Mouse (Mus musculus): ENCODE data around the gene Lims1.

- TF ChIP-seq POLR2A (IDR thresholded peaks at IDR 0.05; ENCODE audit: control insufficient read depth, low read depth, low read length) (no peak), CTCF (IDR thresholded peaks at IDR 0.05; ENCODE audit: control insufficient read depth, insufficient read depth, insufficient replicate concordance, low read depth, low read length) (no peak)
These were observed 27.7 kb upstream of the Lims1 start for GRCm38 (mm10) chr10:58295605-58296004.
